Mouse (Mus musculus): Measurements from ENCODE around the gene Dbh.

DNA sequence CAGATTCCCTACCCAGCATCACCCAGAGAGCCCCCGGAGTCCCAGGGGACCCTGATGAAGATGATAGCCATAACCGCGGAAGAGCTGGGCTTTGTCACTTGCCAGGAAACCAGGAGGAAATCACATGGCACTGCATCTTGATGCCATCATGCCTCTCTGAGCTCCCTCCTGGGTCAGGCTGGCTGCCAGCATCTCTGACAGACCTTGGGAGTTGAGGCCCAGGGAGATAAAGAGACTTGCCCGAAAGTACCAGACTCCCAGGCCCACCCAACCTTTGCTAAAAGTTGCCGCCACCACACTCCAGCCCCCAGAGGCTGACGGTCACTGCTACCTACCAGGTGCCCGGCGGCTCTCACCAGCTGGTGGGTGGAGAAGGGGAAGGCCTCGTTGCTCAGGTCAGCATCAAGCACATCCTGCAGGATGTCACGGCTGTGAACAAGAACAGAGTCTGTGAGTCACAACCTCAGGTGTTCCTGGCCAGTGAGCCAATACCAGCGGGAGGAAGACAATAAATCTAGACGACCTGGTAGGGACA is 45.7 kb downstream of the Dbh start:
- TF ChIP-seq CTCF (IDR thresholded peaks at IDR 0.05; ENCODE audit: low read depth, low read length) (no peak), POLR2A (IDR thresholded peaks at IDR 0.05; ENCODE audit: borderline replicate concordance, low read depth, low read length) (no peak)
